Mouse (Mus musculus) lung, postnatal 4 days (tissue): Measurements from ENCODE around the gene Fah.

Experiments
- DNase-seq, 2 experiments: peaks; one replicate each; pipeline ENCODE4 v3.0.0; 2021

Fah gene

GRCm38 (mm10) chr7:84606293-84606749 is at the start of gene Fah:
TSS of gene Fah (minus strand) at chr7:84606722.
- peak in 1 of 2 experiments; percentile 60 for DNase-seq

- no peak for DNase-seq
Observed at GRCm38 (mm10) chr7:84652740-84653139, 46.2 kb upstream of the Fah start.

DNA sequence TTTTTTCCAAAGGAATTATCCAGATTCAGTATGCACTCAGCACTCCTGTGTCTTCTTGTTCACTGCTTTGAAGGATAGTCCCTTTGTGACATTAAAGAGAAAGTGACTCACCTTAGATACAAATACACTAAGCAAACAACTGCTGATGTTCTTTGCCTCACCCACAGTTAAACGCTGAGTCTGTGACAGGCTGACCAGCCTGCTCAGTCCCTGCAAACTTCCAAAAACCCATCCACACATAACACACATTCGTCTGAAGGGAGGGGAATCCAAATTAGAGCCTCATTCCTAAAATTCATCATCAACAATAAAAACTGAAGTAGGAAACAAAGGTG is 45.4 kb upstream of the Fah start:
- DNase-seq: no peak

GRCm38 (mm10) chr7:84651303-84651986 is 44.9 kb upstream of the Fah start:
- no peak for DNase-seq

DNA sequence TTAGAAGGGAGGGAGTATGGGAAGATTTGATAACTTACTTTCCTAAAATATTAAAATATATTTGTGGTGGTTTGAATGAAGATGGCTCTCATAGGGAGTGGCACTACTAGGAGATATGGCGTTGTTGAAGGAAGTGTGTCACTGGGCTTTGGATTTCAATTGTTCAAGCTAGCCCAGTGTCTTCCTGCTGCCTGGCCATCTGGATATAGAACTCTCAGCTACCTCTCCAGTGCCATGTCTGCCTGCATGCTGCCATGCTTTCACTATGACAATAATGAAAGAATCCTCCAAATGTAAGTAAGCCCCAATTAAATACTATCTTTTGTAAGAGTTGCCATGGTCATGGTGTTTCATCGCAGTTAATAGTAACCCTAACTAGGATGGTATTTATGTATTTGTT is 42.5 kb upstream of the Fah start:
- no peak for DNase-seq

- peak; percentile 6 to 21 for DNase-seq
Observed at GRCm38 (mm10) chr7:84646256-84646655, 39.7 kb upstream of the Fah start.

DNA sequence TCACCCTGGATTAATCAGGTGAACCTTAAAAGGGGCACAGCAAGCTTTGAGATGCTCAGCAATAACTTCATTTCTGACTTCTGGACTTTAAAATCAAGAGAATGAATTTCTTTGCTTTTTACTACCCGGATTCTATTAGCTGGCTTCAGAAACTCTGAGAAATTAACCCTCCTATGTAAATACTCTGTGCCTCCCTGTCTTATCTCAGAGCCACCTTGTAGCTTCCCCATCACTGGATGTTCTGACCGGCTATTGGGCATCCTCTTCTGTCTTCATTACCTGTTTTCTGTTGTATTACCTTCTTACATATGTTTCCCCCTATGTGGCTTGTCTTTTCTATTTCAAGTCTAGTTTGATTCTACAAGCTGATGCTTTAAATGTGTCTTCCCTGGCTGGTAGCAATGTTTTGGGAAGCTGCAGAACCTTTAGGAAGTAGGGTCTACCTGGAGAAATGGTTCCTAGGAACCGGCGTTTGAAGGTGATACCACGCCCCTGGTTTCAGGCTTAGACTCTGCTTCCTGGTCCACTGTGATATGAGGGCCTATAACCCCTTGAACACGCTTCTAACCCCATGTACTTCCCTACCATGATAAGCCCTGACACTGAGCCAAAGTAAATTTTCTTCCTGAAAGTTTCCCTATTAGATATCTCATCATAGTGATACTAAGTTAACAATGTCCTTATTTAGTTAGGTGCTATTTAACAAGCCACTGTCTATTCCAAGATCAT is 36.9 kb upstream of the Fah start:
- DNase-seq: no peak

- no peak for DNase-seq
Observed at GRCm38 (mm10) chr7:84642159-84642928, 35.8 kb upstream of the Fah start.

DNA sequence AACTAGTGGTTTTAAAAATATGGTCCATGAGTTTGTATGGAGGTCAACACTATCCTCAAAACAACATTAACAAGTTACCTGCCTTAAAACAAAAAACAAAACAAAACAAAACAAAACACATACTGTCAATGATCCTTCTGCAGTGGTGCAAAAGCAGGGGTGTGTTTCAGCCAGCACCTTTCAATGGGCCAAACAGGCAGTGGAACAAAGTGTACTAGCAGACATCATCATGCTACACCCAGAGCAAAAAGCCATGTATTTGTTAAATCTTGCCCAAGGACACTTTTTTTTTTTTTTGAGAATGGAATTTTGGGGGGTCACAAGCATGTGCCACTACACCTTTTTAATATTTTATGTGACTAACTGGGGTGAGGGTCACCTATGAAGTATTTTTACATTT is 30.4 kb upstream of the Fah start:
- no peak for DNase-seq

DNA sequence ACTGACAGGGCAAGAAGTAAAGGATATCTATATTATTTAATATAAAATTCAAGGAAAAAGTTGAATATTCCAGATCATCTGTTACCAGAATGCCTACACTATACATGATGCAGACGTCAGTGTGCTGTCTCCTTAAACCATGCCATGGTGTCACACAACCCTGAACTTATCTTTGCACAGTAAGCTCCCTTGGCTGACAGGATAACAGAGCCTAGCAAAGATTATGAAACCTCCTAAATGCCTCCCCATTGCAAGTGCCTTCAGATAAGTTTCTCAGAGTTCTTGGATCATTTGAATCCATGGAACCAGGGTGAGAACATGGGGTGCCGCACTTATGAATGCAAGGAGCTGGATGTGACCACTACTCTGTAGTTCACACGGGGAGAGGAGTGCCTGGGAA is 25.4 kb upstream of the Fah start:
- DNase-seq: no peak

DNA sequence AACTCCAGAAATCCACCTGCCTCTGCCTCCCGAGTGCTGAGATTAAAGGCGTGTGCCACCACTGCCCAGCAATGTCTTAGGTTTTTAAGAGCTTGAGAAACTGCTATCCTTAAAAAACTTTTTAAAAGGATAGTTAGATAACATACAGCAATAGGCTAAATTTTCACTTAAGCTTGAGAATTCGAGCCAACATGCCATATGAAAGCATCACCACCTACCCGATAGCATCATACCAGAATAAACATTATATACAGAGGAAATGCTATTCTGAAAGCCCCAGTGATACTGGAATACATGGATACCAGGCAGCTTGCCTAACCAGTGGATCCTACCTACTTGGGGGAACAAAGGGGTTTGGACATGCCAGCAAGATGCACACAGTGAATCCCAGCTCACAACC is 17.2 kb upstream of the Fah start:
- no peak for DNase-seq

- no peak for DNase-seq
Observed at GRCm38 (mm10) chr7:84620956-84621355, 14.4 kb upstream of the Fah start.

GRCm38 (mm10) chr7:84618951-84619350 is 12.4 kb upstream of the Fah start:
- DNase-seq: no peak

DNA sequence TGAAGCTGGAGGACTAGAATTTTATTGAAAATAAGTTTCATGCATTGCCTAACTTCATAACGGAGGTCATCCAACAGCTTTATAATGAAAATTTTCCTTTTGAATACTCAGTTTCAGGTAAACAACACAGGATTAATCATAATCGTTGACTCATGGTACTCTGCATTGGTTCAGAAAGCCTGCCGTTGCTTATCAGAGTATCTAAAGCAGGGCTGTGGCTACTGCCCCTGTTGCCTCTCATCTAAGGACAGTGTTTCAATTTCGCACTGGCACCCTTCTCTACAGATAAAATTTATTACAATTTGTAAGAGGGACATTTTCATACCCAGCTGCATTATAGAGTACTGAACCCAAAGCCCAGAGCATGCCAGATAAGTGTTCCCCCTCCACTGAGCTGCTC is 5.9 kb upstream of the Fah start:
- no peak for DNase-seq

- no peak for DNase-seq
Observed at GRCm38 (mm10) chr7:84611609-84612008, 5.1 kb upstream of the Fah start.

- DNase-seq: peak; percentile 86 to 90
Observed at GRCm38 (mm10) chr7:84605704-84606292, 724 bp downstream of the Fah start.

DNA sequence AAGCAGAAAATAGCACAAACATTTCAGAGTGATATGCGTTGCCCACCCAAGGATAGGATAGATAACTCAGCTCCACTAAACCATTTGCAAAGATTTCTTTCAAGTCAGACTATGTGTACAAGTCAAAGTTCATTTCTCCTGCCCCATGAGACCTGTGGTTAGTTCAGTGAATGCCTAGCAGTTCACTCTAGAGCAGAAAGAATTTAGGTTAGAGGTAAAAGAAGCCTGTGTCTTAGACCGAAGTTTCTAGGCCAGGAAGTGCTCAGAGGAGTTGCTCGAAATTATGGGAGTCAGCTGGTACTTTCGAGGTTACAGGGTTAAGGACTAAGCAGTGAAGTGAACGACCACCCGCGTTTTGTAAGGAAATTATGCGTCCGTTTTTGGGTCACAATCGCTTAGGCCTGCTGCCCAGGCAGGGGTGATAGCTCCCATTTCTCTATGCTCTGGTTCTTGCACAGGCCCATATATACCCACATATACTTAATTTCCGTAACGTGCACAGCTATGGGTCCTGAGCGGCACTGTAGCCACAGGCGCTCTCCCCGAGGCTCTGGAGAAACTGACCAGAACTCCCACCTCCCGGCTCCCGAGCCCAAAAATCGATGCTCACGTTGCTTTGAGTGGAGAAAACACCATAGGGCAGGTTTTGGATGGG is 1.4 kb downstream of the Fah start:
- peak in 1 of 2 experiments; percentile 24 for DNase-seq

DNA sequence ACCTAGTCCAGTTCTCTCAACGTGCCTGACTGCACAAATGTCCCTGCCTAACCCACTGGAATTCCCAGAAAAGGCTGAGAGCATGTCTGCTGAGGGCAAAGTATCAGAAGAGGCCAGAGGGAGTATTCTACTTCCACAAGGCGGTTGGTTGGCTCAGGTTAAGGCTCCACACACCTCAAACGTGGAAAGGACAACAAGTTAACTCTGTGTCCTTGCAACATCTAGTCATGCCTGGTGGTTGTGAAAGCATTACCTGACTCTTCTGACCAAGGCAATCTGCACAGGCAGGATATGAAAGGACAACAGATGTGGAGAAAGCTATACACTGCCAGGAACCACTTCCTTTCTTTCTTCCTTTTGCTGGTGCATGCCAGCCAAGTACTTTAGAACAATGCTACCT is 2.0 kb downstream of the Fah start:
- DNase-seq: no peak

DNA sequence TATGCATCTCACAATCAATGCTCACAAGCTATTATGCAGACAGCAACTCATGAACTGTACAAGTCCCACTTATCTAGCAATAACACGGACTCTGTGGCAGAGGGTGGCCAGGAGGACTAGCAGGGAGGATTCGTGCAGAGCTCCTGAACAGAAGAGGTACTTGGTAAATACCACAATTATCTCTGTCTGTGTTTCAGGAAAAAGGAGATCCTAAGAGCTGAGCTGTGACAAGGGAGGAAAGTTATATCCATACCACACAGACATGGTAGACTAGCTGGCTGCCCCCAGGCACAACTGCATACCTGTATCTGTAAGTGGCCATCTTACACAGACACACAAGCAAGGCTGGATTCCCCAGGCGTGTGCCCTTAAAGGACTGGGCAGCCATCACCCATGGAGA is 5.2 kb downstream of the Fah start:
- no peak for DNase-seq

DNA sequence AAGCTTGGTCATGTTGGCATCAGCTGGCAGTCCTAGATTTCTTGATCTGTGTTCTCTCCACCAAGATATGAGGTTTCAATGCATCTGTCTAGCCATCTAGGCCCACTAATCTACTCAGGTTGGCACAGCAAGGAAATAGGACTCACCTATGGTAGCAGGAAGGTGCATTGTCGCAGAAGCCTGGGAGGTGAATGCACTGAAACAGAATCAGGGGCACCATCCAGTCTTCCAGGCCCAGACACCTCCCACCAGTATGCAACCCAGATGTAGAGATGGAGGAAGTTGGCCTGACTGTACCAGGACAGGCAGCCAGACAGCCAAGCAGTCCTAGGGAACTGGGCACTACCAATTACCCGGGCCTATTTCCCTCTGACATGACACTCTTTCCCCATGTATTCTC is 5.9 kb downstream of the Fah start:
- no peak for DNase-seq

DNA sequence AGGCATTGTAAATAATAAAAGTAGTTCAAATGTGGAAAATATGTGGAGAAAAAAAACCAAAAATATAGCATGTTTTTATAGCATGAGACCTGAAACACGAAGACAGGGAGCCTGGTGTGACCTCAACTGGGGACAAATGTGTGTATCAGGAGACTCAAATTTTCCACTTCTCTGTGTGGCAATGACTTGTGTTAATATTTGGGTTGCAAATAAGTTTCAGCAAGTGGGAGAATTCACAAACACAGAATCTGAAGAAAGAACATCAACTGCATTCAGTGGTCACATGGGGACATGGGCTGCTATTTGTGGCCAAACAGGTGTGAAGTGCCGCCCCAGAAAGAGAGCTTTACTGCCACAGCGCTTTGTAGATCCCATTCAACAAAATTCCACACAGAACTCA is 9.9 kb downstream of the Fah start:
- no peak for DNase-seq

DNA sequence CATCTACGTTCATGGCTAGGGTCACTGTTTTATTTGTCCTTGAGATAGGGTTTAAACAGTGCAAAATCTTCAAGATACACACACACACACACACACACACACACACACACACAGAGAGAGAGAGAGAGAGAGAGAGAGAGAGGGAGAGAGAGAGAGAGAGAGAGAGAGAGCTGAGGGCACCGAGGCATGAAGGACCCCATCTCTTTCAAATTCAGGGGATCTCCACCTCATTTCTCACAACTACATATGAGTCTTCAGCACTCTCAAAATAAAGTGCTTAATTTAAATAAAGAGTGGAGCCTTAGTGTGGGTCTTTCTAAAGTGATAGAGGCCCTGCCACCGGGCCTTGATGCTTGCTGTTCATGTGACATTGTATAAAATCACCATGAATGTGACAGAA is 10.5 kb downstream of the Fah start:
- DNase-seq: no peak

GRCm38 (mm10) chr7:84594917-84595303 is 11.6 kb downstream of the Fah start:
- DNase-seq: no peak
